Mouse (Mus musculus): ENCODE results near the gene Olfr1378.

Gene Olfr1378

DNA sequence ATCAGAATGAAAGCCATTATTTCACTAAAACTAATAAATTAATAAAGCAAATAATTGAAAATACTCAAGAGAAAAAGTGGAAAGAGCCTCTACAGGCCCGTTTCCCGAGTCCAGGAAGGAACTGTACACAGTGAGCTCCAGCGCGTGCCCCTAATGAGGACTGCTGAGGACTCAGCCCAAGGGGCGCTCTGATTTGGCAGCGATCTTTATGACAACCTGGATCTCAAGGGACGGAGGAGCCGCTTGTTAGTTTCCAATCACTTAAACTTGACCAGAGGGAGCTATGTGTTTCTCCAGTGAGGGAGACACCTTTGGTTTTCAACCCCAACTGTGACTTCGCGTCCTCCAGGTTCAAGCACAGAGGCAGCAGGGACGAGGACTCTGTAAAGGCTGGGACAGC is at the start of gene Olfr1378:
Gene Olfr1378 (plus strand): TSS at position 301 of the 400 bp plus-strand sequence.
- no peak for DNase-seq

DNA sequence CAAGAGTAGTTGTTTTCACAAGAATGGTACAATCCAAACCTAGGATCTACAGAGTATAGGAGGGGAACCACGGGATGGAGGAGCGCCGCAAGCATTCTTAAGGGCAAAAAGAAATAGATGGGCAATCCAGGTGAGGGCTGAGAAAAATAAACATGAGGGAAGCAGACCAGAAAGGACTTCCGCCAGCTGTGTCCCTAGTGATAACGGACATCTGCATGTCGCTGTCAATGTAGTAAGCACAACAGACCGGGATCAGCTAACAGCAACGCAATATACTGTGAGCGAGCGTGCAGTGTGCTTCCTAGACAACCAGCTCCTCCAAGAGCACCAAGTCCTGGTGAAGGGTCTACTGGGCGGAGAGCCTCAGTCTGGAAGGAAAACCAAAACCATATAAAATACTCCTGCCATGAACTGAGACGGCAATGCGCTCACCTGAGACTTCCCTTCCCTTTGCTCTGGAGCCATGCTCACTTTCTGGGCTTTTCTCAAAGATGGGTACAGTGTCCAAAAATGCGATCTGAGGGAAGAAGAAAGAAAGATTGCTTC is 35.8 kb upstream of the Olfr1378 start:
- DNase-seq: no peak

DNA sequence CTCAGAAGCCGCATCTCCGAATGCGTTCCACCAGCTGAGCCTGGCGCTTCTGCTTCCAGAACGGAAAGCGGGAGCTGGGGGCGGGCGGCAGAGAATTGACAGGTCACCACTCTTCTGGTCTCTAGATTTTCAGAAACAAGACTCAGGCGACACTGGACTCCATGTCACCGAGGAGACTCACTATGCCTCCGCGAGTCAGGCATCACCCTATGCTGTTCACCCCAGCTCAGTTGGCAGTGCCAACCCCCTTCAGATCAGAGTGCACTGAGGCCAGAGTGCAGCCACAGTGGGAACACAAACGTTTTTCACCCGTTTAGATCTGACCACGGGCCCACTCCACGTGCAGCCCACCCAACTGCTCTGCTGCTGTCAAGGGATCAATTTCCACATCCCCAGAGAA is 35.3 kb upstream of the Olfr1378 start:
- no peak for DNase-seq

DNA sequence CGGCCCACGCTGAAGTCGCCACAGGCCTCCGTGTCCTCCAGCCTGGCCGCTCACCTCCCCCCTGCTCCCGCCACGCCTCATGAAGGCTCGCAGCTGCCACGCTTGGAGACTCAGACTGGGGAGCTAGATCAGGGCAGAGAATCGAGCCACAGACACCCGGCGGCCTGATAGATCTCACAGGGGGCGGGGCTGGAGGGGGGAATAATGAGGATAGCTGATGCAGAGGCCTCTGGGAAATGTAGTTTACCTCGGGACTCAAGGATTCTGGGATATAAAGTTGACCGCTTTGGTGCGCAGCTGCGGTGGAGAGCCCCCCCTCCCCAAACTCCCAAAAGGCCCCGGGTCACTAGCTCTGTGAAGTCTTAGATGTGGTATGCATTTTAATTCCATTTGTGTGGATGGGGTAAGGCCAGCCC is 34.9 kb upstream of the Olfr1378 start, which contains the start of gene Zfp354b:
Gene Zfp354b (minus strand): TSS at position 183 of the 416 bp plus-strand sequence.
- peak; percentile 91 for DNase-seq

DNA sequence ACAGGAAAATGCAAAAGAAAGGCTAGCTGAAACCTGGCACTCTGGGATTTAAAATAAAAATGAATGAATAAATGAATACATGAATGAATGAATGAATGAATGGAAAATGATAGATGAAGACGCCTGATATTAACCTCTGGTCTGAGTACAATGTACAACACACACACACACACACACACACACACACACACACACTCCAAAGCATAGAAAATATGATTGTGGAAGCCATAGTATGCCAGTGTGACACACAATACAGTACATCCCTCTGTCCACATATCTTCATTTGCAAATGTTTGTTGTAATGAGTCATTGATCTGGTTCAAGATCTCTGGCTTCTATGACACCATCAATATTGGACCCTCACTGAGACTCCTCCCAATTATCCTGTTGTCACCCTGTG is 34.3 kb upstream of the Olfr1378 start:
- DNase-seq: no peak

DNA sequence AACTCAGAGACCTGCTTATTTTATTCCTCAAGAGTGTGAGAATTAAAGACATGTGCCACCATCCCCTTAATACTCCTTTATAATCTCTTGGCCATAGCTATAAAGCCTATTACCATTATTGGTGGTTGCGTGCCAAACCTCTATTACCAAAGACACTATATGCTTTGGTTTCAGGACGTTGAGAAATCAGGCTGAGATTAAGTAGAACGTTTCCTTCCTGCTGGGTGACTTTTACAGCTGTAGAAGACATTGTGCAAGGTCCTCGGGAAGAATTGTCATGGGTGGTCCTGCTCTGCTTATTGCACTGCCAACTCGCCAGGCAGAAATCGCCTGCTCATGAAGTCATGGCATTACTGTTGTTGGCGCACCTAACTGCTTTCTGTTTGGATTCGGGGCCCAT is 27.9 kb upstream of the Olfr1378 start:
- no peak for DNase-seq

DNA sequence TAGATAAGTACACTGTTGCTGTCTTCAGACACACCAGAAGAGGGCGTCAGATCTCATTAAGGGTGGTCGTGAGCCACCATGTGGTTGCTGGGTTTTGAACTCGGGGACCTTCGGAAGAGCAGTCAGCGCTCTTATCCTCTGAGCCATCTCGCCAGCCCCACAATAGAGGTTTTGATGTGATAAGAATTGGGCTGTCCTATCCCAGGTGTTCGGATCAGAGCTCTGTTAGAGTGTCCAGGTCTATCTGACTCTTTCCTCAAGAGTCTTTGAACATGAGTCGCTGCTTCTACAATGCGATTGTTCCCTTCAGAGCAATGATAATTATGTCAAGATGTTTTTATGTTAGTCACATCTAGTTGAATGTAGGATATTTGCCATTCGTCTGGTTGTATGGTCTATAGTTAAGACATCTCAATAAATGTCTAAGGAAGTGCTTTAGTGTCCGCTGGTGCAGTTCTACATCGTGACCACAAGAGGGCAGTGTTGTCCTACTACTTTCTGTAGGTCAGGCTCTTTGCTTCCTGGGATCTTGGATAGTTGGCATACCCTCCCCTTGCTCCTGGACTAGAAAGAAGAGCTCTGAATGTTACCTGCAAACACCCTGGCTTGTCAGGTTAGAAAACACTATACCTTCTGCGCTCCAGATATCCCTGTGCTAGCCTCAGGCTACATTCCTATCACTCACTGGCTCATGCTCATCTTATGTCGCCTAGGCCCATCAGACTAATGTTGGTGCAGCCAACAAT is 26.5 kb upstream of the Olfr1378 start:
- DNase-seq: peak; percentile 52

DNA sequence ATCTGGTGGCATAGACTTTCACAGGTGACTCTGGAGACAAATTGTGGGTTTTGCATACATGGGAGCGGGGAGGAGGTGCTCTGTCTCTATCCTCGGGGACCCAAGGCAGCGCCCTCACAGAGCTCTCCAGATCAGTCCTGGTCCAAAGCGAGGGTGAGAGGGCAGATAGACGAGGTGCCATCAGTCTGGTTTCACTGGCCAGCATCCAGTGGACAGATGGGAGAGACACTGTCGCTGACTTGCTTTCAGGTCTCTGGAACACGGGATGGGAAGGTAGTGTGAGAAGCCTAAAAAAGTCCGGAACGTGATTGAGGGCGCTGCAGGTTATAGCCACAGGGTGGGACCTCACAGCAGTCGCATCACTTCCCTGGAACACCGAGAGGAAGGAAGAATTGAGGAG is 23.9 kb upstream of the Olfr1378 start:
- no peak for DNase-seq

DNA sequence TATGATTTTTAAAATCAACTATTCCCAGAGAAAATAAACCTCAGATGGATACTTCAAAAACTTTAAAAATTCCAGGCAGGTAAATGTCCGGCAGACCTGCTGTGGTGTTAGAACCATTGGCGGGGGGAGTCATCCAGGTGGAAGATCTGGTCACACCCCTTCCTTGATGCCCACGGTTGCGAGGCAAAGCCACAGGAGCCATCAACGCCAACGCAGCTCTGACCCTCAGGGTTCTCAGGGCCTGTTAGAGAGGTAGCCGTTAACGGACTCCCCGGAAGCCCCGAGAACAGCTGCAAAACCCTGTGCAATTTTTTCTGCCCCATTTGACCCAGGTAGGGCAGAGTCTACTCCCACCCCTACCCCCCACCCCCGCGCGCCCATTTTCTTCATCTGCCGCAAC is 22.8 kb upstream of the Olfr1378 start, which contains the start of gene 4933414I15Rik:
Gene 4933414I15Rik (minus strand): TSS at position 260 of the 400 bp plus-strand sequence.
- no peak for DNase-seq

DNA sequence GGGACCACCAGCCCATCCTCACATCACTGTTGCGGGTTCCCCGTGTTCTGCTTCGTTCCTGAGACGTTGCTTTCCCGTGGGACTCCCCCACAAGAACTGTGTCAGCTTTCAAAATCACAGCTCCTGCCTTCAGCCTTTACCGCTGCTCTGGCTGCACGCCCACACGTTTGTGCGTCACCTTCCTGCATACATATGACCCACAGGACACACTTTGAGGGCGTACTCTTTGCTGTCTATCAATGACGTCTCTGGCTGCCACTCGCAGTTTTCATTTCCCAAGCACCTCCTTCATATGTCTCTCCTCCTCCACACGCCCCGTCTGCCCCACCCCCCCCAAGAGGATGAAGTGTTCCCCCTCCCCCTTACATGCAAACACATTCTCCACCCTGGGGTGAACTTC is 14.0 kb upstream of the Olfr1378 start:
- DNase-seq: peak; percentile 39

DNA sequence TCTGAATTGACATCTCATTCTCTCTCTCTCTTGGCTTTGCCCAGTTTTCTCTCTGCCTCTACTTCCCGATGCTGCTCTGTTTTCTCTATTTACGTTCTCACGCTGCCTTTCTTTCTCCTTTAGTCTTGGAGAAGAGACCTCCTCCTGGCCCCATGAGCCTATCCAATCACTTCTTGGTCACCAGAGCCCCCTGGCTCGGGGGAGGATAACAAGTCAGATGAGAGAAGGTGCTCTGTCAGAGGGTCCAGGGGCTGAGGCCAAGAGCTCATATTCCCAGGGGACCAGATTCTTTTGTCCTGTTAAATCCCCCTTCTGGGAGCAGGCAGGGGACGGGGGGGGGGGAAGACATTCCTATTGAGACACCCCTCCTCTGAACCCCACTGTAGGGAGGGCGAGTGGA is 12.7 kb upstream of the Olfr1378 start, which contains the start of gene Prop1:
Gene Prop1 (minus strand): TSS at position 101 of the 400 bp plus-strand sequence.
- no peak for DNase-seq

DNA sequence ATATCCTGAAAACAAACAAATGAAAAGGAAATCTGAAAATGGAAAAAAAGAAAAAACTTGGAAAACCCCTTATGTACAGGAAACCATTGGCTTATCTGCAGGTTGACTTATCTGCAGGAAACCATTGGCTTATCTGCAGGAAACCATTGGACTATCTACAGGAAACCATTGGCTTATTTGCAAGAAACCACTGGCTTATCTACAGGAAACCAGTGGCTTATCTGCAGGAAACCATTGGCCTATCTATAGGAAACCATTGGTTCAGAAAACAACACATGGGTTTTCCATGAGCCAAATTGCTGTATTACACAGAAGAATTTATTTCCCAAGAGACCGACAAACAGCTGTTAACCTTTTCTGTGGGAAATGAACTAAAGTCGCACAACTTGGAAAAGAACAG is 1.4 kb upstream of the Olfr1378 start:
- no peak for DNase-seq

DNA sequence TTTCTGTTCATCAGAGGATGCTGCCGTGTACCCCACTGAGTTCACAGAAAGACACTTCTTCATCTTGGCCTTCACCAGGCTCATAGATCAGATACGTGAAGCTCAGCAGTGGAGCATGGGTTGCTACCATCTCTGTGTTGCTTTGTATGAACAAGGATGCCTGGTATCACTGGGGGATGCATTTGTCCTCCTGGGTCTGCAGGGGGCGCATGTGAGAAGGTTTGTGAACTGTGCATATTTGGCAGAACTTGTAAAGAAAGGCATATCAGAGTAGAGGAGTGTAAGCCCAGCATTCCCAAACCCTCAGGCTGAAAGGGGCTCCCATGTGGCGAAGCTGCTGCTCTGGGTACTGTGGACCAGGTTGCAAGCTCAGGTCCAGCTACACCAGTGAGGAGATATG is 10.9 kb downstream of the Olfr1378 start:
- no peak for DNase-seq

DNA sequence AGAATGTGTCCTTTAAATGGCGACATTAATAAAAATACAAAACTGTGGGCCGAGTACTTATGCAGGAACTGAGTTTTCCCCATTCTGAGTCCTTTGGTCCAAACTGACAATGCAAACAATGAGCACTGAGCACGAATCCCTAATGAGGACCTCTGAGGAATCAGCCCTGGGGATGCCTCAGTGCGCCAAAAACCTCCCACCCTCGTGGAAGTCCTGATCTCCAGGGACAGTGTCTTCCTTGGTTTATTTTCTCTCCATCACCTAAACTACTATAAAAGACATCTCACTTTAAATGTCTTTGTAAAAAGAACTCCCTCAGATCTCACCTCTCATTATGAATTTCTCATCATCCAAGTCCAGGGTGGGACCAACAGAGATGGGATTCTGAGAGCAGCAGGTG is 15.3 kb downstream of the Olfr1378 start, which contains the start of gene Olfr1377:
Gene Olfr1377 (plus strand): TSS at position 301 of the 400 bp plus-strand sequence.
- no peak for DNase-seq

DNA sequence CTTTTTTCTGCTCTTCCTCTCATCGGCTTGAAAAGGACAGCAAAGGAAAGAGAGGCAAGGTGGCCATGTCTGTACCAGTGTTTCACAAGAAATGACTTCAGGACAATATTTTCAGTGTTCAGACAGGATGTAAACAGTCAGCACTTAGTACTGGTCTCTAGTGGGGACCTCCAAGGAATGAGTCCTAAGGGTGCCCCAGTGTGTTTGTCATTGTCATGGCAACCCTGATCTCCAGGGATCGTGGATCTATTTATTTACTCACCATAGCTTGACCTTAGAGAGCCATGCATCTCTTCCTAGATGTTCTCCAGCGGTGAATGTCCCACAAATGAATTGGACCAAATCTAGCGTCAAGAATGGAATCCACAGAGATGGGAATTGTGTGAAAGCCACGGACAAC is 37.0 kb downstream of the Olfr1378 start, which contains the start of gene Olfr51:
Gene Olfr51 (plus strand): TSS at position 301 of the 400 bp plus-strand sequence.
- no peak for DNase-seq

DNA sequence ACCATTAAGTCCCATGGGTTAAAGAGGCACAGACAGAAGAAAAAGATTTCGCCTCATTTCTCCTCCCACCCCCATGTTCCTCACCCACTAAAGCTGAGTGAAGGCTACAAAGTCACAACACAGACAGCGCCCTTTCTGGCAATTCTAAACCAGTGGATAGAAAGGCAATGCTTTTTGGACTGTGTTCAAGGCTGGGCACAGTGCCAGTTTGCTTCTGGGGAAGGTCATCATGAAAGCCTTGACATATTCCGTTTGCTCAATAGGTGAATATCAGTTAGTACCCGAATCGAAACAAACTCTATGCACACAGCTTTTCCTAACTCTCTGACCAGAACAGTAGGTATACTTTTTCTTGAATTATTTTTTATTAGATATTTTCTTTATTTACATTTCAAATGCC is 45.5 kb downstream of the Olfr1378 start:
- peak; percentile 68 for DNase-seq

DNA sequence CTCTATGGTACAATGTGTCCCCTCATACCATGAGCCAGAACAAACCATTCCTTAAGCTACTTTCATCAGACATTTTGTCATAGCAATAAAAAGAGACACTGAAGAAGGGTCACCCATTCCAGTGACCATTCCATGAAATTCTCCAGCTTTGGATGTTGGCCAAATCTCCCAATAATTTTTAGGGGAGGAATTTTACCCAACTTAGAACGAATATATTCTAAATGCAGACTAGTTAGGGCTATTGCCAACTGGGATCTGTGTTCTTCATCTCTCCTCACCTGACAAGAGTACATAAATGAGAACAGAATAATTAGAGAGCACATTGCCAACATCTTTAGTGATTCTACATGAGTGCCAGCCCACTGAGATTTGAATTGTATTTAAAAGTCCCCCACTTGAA is 47.6 kb downstream of the Olfr1378 start, which contains the start of gene Olfr54:
Gene Olfr54 (plus strand): TSS at position 301 of the 400 bp plus-strand sequence.
- DNase-seq: no peak

DNA sequence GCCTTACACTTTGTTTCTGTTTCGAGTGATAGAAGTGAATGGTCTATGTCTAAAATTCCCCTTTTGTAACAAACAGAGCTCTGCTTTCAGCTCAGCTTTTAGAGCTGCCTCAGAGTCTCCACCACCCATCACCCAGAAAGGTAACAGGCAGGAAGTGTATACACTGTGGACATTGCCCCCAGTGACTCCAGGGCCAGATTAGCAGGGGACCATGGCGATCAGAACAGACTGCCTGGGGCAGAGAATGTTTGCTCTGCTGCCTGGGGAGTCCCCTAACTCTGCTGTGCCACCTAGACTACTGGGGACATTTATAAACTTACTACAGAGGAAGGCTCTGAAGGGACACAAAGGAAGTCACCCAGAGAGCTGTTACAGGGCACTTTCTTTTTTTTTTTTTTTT is 50.0 kb downstream of the Olfr1378 start:
- DNase-seq: no peak

Measured in kidney, postnatal 10 days (tissue).